ENCODE assay signal across 8 mouse cellular contexts in the genomic region with DNA sequence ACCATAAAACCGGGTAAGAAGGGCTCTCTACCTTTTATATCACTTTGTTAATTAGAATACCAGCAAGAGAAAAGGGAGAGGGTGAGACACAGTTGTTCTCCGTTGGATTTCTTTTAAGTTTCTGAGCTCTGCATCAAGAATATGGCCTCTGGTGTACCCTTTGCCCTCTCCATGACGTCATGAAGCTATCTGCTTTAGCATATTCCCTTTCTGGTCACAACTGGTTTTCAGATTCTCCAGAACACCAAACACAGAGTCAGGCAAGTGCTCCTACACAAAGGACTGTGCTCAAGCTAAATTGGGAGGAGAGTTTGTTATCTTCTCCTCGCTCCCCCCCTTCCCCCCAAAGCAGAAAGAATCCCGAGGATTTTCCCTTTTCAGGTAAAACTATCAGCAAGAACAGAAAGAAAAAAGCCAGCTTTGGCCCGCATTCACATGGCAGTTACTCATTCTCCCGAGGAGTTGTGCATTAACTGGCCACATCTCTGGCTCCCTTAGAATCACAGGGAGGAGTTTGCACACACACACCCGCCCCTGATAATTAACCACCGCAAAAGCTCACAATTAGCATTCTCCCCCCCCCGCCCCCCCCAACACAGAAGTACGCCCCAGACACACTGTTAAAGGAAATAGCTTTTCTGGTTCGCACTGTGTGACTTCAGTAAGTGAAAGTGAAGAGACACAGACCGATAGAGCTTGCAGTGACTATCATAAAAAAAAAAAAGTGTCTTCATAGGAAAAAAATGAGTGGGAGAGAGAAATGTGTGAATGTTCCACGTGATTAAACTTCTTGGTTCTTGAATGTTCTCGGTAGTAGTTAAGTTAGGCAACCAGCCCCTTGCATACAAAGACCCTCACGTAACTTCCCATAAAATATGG. TPM values are rescaled to one million over a fixed set of nuclear protein-coding genes. Genes with fewer than 3 reads are reported as not detected.
DNase-seq lines count a peak whose midpoint lies in the region; ATAC-seq and TF ChIP-seq lines count a peak whose summit lies in the region.

No protein-coding gene starts in this region.

- no peak overlapping the region; the same call in 1 of the 2 replicates for H3K27ac ChIP-seq in heart, embryonic 15.5 days
- no peak overlapping the region for H3K27ac ChIP-seq in embryonic fibroblast, embryonic 13.5 days (ENCODE audit: insufficient read depth, low read length)
- H3K27ac ChIP-seq in kidney, embryonic 15.5 days: peak overlapping the region; percentile 84
- peak overlapping the region; percentile 77; the same call in 1 of the 2 replicates for H3K27ac ChIP-seq in midbrain, postnatal 0 days (ENCODE audit: low read depth, low read length)
- H3K27ac ChIP-seq in thymus, adult 2 months (ENCODE audit: control insufficient read depth, insufficient read depth, low read length): no peak overlapping the region

- intact Hi-C loops in heart, postnatal 25 days (cut with DNase I): loop anchor here (10.0 kb wide), 1 partner anchor 403 kb away; no protein-coding TSS in a partner anchor

- no peaks in the 10 kb centered on the region for H3K36me3 ChIP-seq in heart, embryonic 15.5 days
- no peaks in the 10 kb centered on the region for H3K36me3 ChIP-seq in kidney, embryonic 15.5 days
- no peaks in the 10 kb centered on the region for H3K36me3 ChIP-seq in midbrain, postnatal 0 days (ENCODE audit: insufficient read depth, low read length)
- no peaks in the 10 kb centered on the region for H3K36me3 ChIP-seq in thymus, adult 2 months (ENCODE audit: control insufficient read depth, insufficient read depth, low read length)

- H3K4me3 ChIP-seq in heart, embryonic 15.5 days: peak overlapping the region; percentile 63
- H3K4me3 ChIP-seq in embryonic fibroblast, embryonic 13.5 days (ENCODE audit: insufficient read depth, low read length): peak overlapping the region; percentile 49
- peak overlapping the region; percentile 59 for H3K4me3 ChIP-seq in kidney, embryonic 15.5 days (replicated peaks)
- peak overlapping the region; percentile 54 for H3K4me3 ChIP-seq in midbrain, postnatal 0 days (ENCODE audit: low read depth, low read length)
- no peak overlapping the region for H3K4me3 ChIP-seq in thymus, adult 2 months (ENCODE audit: control insufficient read depth, insufficient read depth, low read length)

- H3K9ac ChIP-seq in heart, embryonic 15.5 days: peak overlapping the region; percentile 40; the same call in 1 of the 2 replicates
- H3K9ac ChIP-seq in kidney, embryonic 15.5 days: peak overlapping the region; percentile 57
- H3K9ac ChIP-seq in midbrain, postnatal 0 days (replicated peaks; ENCODE audit: low read length, poor library complexity, severe bottlenecking): peak overlapping the region; percentile 74

- H3K4me2 ChIP-seq in heart, embryonic 15.5 days: peak overlapping the region; percentile 96
- H3K4me2 ChIP-seq in kidney, embryonic 15.5 days: peak overlapping the region; percentile 77
- H3K4me2 ChIP-seq in midbrain, postnatal 0 days (ENCODE audit: low read depth, low read length, poor library complexity, severe bottlenecking): peak overlapping the region; percentile 75

- 0 out of 2 replicates have a peak, but pooled peaks cover 6% of the 10 kb centered on the region for H3K27me3 ChIP-seq in heart, embryonic 15.5 days
- H3K27me3 ChIP-seq in kidney, embryonic 15.5 days: peaks cover 22% of the 10 kb centered on the region
- H3K27me3 ChIP-seq in midbrain, postnatal 0 days (ENCODE audit: insufficient read depth, low read length): no peaks in the 10 kb centered on the region
- peaks cover 15% of the 10 kb centered on the region for H3K27me3 ChIP-seq in thymus, adult 2 months (ENCODE audit: control insufficient read depth, insufficient read depth, low read length)

- TF ChIP-seq CTCF in embryonic fibroblast, embryonic 13.5 days (IDR thresholded peaks at IDR 0.05; ENCODE audit: borderline replicate concordance, insufficient read depth, low read length): no peak
- TF ChIP-seq CTCF in midbrain, postnatal 0 days (IDR thresholded peaks at IDR 0.05): no peak
- TF ChIP-seq CTCF in thymus, adult 2 months (IDR thresholded peaks at IDR 0.05; ENCODE audit: borderline replicate concordance, control insufficient read depth, extremely low read depth, insufficient read depth, low read length, poor library complexity): no peak

- WGBS in heart, embryonic 15.5 days: 7% methylated on average over 16 of the region's 16 CpGs
- 3% methylated on average over 16 of the region's 16 CpGs for WGBS in kidney, embryonic 15.5 days
- WGBS in midbrain, postnatal 0 days: 6% methylated on average over 16 of the region's 16 CpGs
- 8% methylated on average over 16 of the region's 16 CpGs for WGBS in thymus, adult 2 months

- H3K4me1 ChIP-seq in heart, embryonic 15.5 days (replicated peaks): peaks cover 9% of the 10 kb centered on the region
- peaks cover 2% of the 10 kb centered on the region; the same call in 1 of the 2 replicates for H3K4me1 ChIP-seq in embryonic fibroblast, embryonic 13.5 days (ENCODE audit: control insufficient read depth, insufficient read depth, low read length)
- peaks cover 33% of the 10 kb centered on the region for H3K4me1 ChIP-seq in kidney, embryonic 15.5 days
- no peaks in the 10 kb centered on the region; the same call in 1 of the 2 replicates for H3K4me1 ChIP-seq in midbrain, postnatal 0 days (ENCODE audit: insufficient read depth, low read length)
- no peaks in the 10 kb centered on the region for H3K4me1 ChIP-seq in thymus, adult 2 months (replicated peaks; ENCODE audit: control insufficient read depth, insufficient read depth, low read length)

- no peak for TF ChIP-seq POLR2A in embryonic fibroblast, embryonic 13.5 days (IDR thresholded peaks at IDR 0.05; ENCODE audit: low read depth, low read length)
- TF ChIP-seq POLR2A in thymus, adult 2 months (IDR thresholded peaks at IDR 0.05; ENCODE audit: control insufficient read depth, extremely low read depth, insufficient read depth, low read length, poor library complexity): no peak

- H3K9me3 ChIP-seq in heart, embryonic 15.5 days (replicated peaks): no peaks in the 10 kb centered on the region
- no peaks in the 10 kb centered on the region for H3K9me3 ChIP-seq in kidney, embryonic 15.5 days (replicated peaks)
- no peaks in the 10 kb centered on the region for H3K9me3 ChIP-seq in midbrain, postnatal 0 days (ENCODE audit: low read length)

- DNase-seq in heart, postnatal 25 days (ENCODE audit: low spot score): no peak
- peak; percentile 27 for DNase-seq in midbrain, postnatal 0 days (ENCODE audit: low spot score)
- no peak for DNase-seq in thymus, postnatal 25 days
- no peak for DNase-seq in natural killer cell, adult 2 months (ENCODE audit: low spot score in 2 of 2)
- no peak for DNase-seq in thymus, adult 2 months

- ATAC-seq in heart, embryonic 15.5 days (replicated peaks; ENCODE audit: insufficient number of reproducible peaks, insufficient read depth, low FRiP score, low read depth): no peak
- ATAC-seq in kidney, embryonic 15.5 days (replicated peaks; ENCODE audit: low FRiP score): peak; percentile 48
- no peak for ATAC-seq in midbrain, postnatal 0 days (ENCODE audit: low FRiP score)

RNA-seq across cellular contexts. Expression of gene Cdh6, which starts 1.8 kb away (rescaled TPM):
- polyA plus RNA-seq in heart, embryonic 15.5 days (2015; fragmentation: Nextera tagmentation; extraction: Ambion mirVana): 1.6 TPM in 2 replicates
- 1 to 10 TPM in 1 of 2 experiments, under 1 TPM in 1; 0.34 to 1.1 TPM for total RNA-seq in heart, postnatal 25 days (2021)
- polyA plus RNA-seq in embryonic fibroblast, embryonic 13.5 days (2011; ENCODE audit: insufficient read length, low read depth, missing spikeins): 2.4 and 3.7 TPM in 2 replicates
- 31.2 and 32.2 TPM in 2 replicates for polyA plus RNA-seq in kidney, embryonic 15.5 days (2015; fragmentation: Nextera tagmentation; extraction: Ambion mirVana)
- total RNA-seq in midbrain, postnatal 0 days (2014; rRNA removed): 20.1 and 23.2 TPM in 2 replicates
- 18.0 and 18.1 TPM in 2 replicates for polyA plus RNA-seq in midbrain, postnatal 0 days (2015; fragmentation: Nextera tagmentation; extraction: Ambion mirVana)
- polyA plus RNA-seq in thymus, adult 2 months (2012; rRNA removed): 0.01 and 0.04 TPM in 2 replicates

Comparison
In these comparisons a context has a peak if more than half of its experiments do, and no peak if none do; other contexts are left out.
1. H3K27ac ChIP-seq: peak in kidney, embryonic 15.5 days (single experiment) and midbrain, postnatal 0 days (single experiment); none in heart, embryonic 15.5 days (single experiment), embryonic fibroblast, embryonic 13.5 days (single experiment) and thymus, adult 2 months (single experiment).
2. Peak in every context shown above with its lines, with median percentiles within 50 percentile points of each other: H3K4me2 ChIP-seq and H3K9ac ChIP-seq.